Mouse (Mus musculus) stomach, postnatal 0 days (tissue): ENCODE data around the gene Irgc1. TPM values are rescaled to one million over a fixed set of nuclear protein-coding genes. Genes with fewer than 3 reads are reported as not detected.

Source experiments
- ATAC-seq: fragments of 200-750 bp; cut with Nextera tagmentation; 2 replicates; pipeline ENCODE4 v1.8.0; 2017; ENCODE audit not compliant: low FRiP score, low TSS enrichment
- DNase-seq: peaks from one replicate; pipeline ENCODE4 v3.0.0-alpha.2; 2016; ENCODE audit warnings: low spot score
- H3K27ac ChIP-seq: fragments of 300-500 bp; sonication (generic); replicated peaks from 2 replicates; pipeline ENCODE4 v1.5.1; 2014; ENCODE audit warnings: mild to moderate bottlenecking, control low read depth
- H3K27me3 ChIP-seq: fragments of 300-500 bp; sonication (generic); 2 replicates; pipeline ENCODE4 v1.6.1; 2014; ENCODE audit warnings: low read length; ENCODE audit not compliant: control insufficient read depth, insufficient read depth
- H3K36me3 ChIP-seq: fragments of 300-500 bp; sonication (generic); 2 replicates; pipeline ENCODE4 v1.6.1; 2014; ENCODE audit warnings: low read length, mixed read lengths; ENCODE audit not compliant: control insufficient read depth, insufficient read depth
- H3K4me1 ChIP-seq: fragments of 300-500 bp; sonication (generic); replicated peaks from 2 replicates; pipeline ENCODE4 v1.6.1; 2014; ENCODE audit warnings: antibody characterized with exemption; ENCODE audit not compliant: control insufficient read depth, insufficient read depth
- H3K4me2 ChIP-seq: fragments of 300-500 bp; sonication (generic); replicated peaks from 2 replicates; pipeline ENCODE4 v1.6.1; 2014; ENCODE audit warnings: low read depth, mild to moderate bottlenecking, control low read depth, moderate library complexity
- H3K4me3 ChIP-seq: fragments of 300-500 bp; sonication (generic); 2 replicates; pipeline ENCODE4 v1.5.1; 2014; ENCODE audit warnings: low read depth, low read length, control low read depth
- H3K9ac ChIP-seq: fragments of 300-500 bp; sonication (generic); 2 replicates; pipeline ENCODE4 v1.6.1; 2014; ENCODE audit warnings: mild to moderate bottlenecking, low read length, control low read depth, mixed read lengths
- H3K9me3 ChIP-seq: fragments of 300-500 bp; sonication (generic); 2 replicates; pipeline ENCODE4 v1.6.1; 2016; ENCODE audit warnings: low read length; ENCODE audit not compliant: control insufficient read depth
- CTCF ChIP-seq: IDR thresholded peaks from 2 replicates; pipeline ENCODE4 v1.5.1; 2016; ENCODE audit warnings: antibody characterized with exemption, low read depth, mild to moderate bottlenecking, moderate library complexity
- EP300 ChIP-seq: optimal IDR thresholded peaks from 2 replicates; pipeline ENCODE3; 2016; ENCODE audit warnings: antibody characterized with exemption
- WGBS: fragments of 180-500 bp; shearing (Covaris S2); extraction: QIAGEN DNeasy Blood & Tissue Kit; methylation state at CpG from one replicate; pipeline ENCODE4 v1.1.7; 2014; 5-methylcytosine and 5-hydroxymethylcytosine counted together
- polyA plus RNA-seq: library from polyadenylated mRNA; unstranded; fragments of >200 nt; fragmentation: Nextera tagmentation; extraction: Ambion mirVana; gene quantifications from 2 replicates; pipeline ENCODE4 v1.2.1, GENCODE M21; 2015

Irgc1 gene
- polyA plus RNA-seq, 1 experiment from 2014 or later, result 0.05 TPM

DNA sequence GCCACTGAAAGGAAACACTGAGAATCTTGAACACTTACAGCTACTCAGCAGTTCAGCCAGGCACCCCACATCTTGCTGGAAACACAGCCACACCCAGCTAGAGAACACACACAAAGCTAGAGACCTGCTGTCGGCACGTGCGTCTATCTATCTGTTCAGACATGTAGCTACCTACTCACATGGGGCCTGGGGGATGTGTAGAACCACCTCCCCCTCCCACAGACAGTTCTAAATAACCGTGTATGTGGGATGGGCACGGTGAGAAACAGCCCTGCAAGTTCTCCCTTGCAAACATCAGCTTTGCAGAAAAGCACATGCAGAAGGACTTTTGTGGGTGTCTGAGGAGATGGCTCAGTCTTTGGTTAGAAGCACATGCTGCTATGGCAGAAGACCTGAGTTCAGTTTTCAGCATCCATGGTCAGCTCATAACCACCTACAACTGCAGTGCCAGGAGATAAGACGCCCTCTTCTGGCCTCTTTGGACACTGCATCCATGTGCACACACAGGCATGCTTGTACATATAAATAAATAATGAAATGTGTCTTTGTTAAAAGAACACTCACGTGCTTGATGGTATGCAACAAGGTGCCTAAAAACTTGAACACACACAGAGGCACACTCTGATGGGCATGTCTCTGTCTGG lies 5.3 kb downstream of the Irgc1 start:
- Histone ChIP-seq H3K27ac (peak overlapping the region; percentile 5; the same call in 1 of the 2 replicates), H3K4me2 (no peak overlapping the region), H3K4me1 (no peaks in the 10 kb centered on the region), H3K4me3 (no peak overlapping the region), H3K9me3 (no peaks in the 10 kb centered on the region), H3K9ac (no peak overlapping the region), H3K27me3 (no peaks in the 10 kb centered on the region), H3K36me3 (no peaks in the 10 kb centered on the region)
- WGBS, result 48% methylated on average over 7 of the region's 7 CpGs
- no peak for ATAC-seq
- TF ChIP-seq CTCF (peak; percentile 55), EP300 (no peak)
- DNase-seq, result no peak

- peak; percentile 46 for DNase-seq
- Histone ChIP-seq H3K4me3 (no peak overlapping the region), H3K4me2 (no peak overlapping the region), H3K9ac (no peak overlapping the region), H3K9me3 (no peaks in the 10 kb centered on the region), H3K4me1 (no peaks in the 10 kb centered on the region), H3K27me3 (no peaks in the 10 kb centered on the region), H3K27ac (no peak overlapping the region), H3K36me3 (no peaks in the 10 kb centered on the region)
- peak; percentile 53 for ATAC-seq
- TF ChIP-seq CTCF (no peak), EP300 (no peak)
- WGBS, result 77% methylated on average over 9 of the region's 9 CpGs
Measured at GRCm38 (mm10) chr7:24445266-24445926, 6.7 kb downstream of the Irgc1 start.

GRCm38 (mm10) chr7:24442313-24442712 lies 9.8 kb downstream of the Irgc1 start:
- no peak overlapping the region for H3K4me3 ChIP-seq
- no peaks in the 10 kb centered on the region for H3K27me3 ChIP-seq
- WGBS, result 39% methylated on average over 8 of the region's 8 CpGs
- H3K4me2 ChIP-seq, result no peak overlapping the region
- no peaks in the 10 kb centered on the region for H3K4me1 ChIP-seq
- TF ChIP-seq EP300 (no peak), CTCF (no peak)
- H3K9me3 ChIP-seq, result no peaks in the 10 kb centered on the region
- H3K36me3 ChIP-seq, result no peaks in the 10 kb centered on the region
- ATAC-seq (no peak), DNase-seq (no peak)
- H3K9ac ChIP-seq, result no peak overlapping the region
- H3K27ac ChIP-seq, result no peak overlapping the region

- no peaks in the 10 kb centered on the region for H3K9me3 ChIP-seq
- no peak overlapping the region for H3K27ac ChIP-seq
- peak; percentile 83 for ATAC-seq
- H3K9ac ChIP-seq, result no peak overlapping the region
- no peak overlapping the region for H3K4me2 ChIP-seq
- H3K27me3 ChIP-seq, result no peaks in the 10 kb centered on the region
- H3K4me3 ChIP-seq, result no peak overlapping the region
- WGBS, result 6% methylated on average over 1 of the region's 1 CpGs
- peak; percentile 99 for TF ChIP-seq CTCF
- no peak for TF ChIP-seq EP300
- no peaks in the 10 kb centered on the region for H3K4me1 ChIP-seq
- no peaks in the 10 kb centered on the region for H3K36me3 ChIP-seq
- DNase-seq, result peak; percentile 85
Measured at GRCm38 (mm10) chr7:24441785-24442184, 10.3 kb downstream of the Irgc1 start.

GRCm38 (mm10) chr7:24439891-24440290 lies 12.2 kb downstream of the Irgc1 start:
- Histone ChIP-seq H3K36me3 (no peaks in the 10 kb centered on the region), H3K9ac (no peak overlapping the region), H3K9me3 (no peaks in the 10 kb centered on the region), H3K27me3 (no peaks in the 10 kb centered on the region), H3K4me3 (no peak overlapping the region), H3K4me2 (no peak overlapping the region), H3K4me1 (no peaks in the 10 kb centered on the region), H3K27ac (no peak overlapping the region)
- DNase-seq (no peak), ATAC-seq (no peak)
- 59% methylated on average over 7 of the region's 7 CpGs for WGBS
- no peak for TF ChIP-seq CTCF
- TF ChIP-seq EP300, result no peak

DNA sequence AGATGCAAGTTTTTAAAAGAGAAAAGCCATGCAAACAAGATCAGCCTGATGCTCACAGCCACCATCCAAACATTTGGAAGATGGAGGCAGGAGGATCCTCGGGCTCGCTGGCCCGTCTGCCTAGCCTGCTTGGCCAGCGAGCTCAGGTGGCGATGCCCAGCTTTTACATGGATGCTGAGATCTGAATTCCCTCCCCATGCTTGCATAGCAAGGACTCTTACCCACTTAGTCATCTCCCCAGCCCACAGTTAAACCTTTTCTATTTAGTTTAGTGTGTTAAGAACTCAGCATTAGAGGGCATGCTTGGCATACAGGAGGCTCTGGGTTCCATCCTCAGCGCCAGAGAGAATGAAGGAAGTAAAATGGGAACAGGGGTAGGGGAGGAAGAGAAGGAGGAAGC lies 12.9 kb downstream of the Irgc1 start:
- DNase-seq (no peak), ATAC-seq (no peak)
- Histone ChIP-seq H3K36me3 (no peaks in the 10 kb centered on the region), H3K4me2 (no peak overlapping the region), H3K9ac (no peak overlapping the region), H3K9me3 (no peaks in the 10 kb centered on the region), H3K27ac (no peak overlapping the region), H3K4me3 (no peak overlapping the region), H3K27me3 (no peaks in the 10 kb centered on the region), H3K4me1 (no peaks in the 10 kb centered on the region)
- TF ChIP-seq CTCF (no peak), EP300 (no peak)
- 65% methylated on average over 6 of the region's 6 CpGs for WGBS
